Mouse (Mus musculus): ENCODE measurements around the gene Arhgap29.

Gene Arhgap29

DNA sequence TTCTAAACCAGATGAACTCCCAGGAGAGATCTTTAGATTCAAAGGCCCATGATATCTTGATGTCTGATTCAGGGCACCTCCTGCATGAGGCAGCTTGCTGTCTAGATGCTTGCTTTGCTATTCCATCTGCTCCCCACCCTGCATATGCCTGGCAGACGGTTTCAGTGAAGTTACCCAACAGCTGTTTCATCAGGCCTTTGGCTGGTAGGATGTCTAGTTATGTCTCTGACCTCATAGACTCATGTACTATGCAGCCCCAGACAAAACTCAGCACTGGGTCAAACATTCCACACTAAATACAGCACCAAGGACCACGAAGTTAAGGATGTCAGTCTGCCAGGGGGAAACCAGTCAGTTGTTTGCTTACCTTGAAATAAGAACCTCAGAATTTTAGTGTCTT is 6.4 kb upstream of the Arhgap29 start:
- DNase-seq: no peak

DNA sequence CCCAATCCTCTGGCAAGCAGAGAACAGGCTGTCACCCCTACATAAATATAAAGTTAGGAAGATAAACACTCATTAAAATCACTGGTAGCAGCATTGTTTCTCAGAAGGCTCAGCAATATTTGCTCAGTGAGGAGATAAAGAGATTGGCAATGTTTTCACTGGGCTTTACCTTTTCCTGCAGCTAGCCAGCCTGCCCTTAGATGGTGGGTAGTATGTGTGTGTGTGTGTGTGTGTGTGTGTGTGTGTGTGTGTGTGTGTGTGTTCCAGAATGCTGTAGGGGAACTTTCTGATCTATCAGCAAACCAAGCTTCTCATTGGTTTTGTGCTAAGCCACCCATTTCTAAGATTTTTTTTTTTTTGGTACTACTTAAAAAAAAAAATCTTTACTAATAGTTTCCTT is 5.6 kb upstream of the Arhgap29 start:
- DNase-seq: no peak

DNA sequence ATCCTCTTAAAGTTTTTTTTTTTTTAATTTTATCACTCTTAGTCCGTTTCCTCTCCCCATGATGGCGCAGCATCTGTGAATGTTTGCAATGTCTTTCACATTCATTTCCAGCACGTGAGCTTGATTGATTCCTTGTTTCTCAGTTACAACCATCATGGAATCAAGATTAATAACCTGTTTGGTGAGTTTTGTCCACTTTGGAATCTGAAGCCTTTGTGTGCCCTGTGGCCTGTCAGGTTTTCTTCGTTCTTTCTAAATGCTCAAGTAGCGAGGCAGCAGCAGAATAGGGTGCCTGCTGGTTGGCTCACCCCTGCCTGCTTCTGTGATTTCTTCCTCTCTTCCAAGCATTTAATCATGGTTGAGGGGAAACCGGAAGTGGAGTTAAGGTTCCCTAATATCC is 2.2 kb upstream of the Arhgap29 start:
- no peak for DNase-seq

DNA sequence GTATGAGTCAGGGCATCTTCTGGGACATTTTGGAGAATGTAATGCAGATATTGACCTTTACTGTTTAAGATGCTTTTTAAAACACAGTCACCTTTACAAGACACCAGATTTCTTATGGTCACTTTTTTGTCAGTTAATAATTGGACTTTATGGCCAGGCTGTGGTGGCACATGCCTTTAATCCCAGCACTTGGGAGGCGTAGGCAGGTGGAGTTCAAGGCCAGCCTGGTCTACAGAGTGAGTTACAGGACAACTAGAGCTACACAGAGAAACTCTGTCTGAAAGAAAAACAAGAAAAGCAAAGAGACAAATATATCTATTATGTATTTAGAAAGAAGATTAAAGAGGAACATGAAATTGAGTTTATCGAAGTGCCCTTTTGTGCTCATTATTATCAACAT is 1.2 kb upstream of the Arhgap29 start:
- no peak for DNase-seq

DNA sequence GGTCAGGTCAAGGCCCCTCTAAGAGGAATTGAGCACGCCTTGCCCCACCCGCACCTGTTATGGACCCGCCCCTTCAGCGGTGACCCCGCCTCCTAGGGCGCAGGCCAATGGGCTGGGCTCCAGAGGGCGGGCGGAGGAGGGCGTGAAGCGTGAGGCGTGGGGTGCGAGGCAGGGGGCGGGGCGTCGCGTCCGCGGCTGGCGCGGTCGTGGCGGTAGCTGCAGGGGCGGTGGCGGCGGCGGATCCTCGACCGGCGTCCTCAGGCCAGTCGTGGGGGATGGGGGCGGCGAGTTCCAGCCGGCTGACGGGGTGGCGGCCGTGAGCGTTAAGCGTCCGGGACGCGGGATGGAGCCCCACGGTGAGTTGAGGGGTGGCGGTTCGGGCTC is 700 bp downstream of the Arhgap29 start:
- DNase-seq: peak; percentile 85 to 90

DNA sequence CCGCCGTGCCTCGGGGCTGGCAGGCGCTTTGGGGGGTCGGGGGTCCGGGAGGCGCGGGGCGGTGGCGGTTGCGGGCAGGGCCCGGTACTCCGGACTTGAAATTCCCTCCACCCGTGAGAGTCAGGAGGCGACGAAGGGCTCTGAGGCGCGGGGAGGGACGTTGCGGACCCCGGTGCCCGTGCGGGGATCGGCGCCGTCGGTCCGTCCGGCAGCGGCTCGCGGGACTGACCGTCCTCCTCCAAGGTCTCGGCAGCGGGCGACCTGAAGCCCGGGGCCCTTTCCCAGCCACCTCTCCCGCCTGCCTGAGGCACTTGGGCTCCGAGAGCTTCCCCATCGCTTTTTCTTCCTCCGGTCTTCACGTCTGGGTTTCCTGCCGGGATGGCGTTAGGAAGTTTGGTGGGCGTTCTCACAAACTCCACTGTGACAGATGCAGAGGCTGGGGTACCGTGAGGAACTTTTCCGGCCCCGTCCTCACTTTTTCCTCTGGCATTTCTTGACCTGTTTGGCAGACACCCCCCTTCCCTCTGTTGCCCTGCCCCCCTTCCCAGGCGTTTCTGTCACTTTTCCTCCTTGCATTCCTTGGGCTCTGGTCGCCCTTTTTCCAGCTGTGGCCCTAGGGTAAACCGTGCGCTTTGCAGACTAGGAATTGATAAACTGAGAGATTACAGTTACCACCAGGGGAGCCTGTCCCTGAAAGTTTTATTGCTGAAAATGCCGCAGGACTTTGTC is 1.3 kb downstream of the Arhgap29 start:
- DNase-seq: peak in 1 of 2 experiments; percentile 7

DNA sequence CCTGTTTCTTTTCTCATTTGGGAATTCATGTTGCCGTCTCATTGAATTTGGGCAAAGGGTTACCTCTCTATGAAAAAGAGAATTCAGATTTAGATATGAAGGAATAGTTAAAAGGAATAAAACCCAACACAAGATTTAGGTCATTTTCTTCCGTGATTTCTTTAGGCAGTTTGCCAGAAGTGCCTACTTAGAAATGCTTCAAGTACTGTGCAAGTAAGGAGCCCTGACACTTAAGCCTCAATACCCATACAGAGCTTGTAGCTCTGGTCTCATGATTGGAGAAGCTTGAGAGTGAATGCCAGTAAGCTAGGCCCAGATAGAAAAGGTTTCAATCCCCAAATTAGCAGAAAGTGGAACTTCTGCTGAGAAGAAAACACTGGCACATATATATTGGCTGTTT is 2.1 kb downstream of the Arhgap29 start:
- no peak for DNase-seq

DNA sequence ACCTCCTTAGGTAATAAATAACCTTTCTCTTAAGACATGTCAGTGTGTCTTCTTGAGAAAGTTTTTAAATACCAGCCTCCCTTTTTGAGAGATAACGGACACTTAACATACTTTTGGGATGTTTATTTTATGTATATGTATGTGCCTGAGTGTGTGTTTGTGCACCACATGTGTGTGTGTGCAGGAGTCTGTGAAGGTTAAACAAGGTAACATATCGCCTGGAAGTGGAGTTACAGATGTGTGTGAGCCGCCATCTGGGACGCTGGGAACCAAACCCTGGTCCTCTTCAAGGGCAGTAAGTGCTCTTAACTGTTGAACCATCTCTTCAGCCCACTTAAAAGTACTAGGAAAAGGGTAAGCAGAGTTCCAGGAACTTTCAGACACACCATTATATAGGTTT is 3.2 kb downstream of the Arhgap29 start:
- no peak for DNase-seq

DNA sequence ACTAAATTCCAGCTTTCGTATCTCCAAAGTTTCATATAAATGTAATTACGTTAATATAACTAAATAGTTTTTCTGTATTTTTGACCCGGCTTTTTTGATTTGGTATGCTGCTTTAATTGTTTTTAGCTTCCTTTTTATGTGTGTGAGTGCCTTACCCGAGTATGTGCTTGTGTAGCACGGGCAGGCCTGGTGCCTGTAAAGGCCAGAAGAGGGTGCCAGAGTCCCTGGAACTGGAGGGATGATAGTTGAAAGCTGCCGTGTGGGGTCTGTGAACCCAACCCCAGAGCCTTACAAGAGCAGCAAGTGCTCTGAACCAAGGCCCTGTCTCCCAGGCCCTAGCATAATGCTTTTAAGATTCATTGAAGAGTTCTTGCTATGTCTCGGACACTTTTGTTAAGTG is 4.4 kb downstream of the Arhgap29 start:
- no peak for DNase-seq

DNA sequence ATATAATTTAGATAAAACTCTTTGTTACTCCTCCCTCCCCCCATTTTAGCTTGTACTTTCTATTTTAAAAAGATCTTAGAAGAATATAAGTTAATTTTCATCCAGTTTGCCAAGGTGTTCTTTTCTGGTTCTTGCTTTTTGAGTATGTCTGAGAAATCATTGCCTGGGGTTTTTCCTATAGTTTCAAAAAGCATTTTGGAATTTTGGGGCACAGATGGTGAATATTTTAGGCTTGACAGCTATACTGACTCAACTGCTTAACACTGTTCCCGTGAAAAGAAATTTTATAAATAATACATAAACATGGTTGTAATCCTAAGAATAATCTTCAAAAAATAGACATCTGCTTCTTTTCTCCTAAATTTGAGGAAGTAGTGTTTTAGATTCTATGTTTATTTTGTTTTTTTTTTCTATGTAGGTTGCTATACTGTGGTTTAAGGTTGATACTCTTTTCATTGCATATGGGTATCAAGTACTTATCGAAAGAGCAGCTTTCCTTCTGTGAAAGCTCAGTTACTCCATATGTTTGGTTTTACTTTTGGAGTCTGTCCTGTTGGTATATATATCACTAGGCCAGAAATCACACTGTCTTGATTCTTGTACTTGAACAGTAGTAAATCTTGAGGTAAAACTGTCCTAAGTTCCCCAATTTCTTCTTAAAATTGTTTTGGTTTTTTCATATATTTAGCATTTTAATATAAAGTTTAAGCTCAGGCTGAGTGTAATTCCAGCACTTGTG is 5.4 kb downstream of the Arhgap29 start:
- DNase-seq: no peak

DNA sequence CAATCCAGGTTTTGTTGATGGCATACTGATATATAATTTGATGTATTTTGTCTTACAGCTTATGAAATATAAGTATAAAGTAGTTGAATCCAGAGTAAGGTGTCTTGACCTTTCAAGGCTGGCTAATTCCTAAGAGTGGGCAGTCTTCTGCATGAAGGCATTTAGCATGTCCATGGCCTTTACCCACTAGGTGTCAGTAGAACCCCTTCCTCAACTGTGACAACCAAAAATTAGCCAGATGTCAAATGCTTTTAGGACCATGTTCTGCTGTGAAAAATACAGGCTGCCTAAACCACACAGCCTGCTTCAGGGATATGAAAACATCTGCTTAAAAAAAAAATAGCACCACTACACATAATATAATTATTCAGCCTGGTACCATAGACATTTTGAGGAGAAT is 11.8 kb downstream of the Arhgap29 start:
- peak; percentile 74 for DNase-seq

DNA sequence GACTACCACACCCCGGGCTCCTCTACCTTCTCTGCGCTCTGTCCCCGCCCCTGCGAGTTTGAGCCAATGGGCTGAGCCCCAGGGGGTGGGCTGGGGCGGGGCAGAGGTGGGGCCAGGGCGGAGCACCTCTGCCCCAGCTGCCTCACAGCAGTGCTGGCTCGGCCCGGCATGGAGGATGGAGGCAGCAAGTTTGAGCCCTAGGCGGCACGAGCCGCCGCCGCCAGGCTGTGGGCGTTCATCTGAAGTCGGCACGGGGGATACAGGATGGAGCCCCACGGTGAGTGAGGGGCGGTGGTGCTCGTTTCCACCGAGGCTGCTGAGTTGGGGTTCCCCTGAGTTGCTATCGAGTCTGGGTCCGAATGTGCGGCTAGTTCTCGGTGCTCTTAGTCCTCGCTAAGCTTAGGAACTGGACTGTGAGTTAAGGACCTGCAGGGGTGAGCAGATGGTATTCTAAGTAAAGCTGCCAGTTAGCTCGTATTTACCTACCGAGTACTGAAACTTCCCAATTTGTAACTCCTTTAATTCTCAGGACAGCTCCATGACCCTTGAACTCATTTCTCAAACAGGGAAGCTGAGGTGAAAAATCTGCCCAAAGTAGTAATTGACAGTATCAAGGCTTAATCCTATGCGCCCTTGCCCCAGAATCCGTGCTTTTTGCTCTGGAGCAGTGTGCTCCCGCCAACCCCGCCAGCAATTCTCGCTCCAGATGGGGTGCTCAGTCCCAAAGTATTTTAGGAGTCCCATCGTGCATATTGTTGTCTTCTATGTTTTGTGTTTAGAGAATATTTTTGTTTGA is 15.5 kb downstream of the Arhgap29 start:
- DNase-seq: peak; percentile 77 to 79

DNA sequence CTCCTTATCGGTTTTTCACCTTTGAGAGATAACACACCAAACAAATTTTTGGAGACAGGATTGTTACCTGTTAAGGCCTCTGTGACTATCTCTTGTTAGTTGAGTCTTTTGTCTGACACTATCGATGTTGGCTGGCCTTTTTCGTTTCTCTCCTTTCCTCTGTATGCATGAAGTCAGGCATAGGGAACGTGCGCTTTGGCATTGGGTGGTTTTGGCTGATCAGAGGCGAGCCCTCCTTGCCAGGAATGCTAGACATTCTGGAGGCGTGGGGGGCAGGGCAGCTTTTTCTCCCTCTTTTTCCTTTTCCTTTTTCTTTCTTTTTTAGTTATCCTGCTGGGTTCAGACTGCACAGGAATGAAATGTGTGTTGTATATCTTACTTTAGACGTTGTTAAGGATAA is 16.3 kb downstream of the Arhgap29 start:
- peak; percentile 68 to 69 for DNase-seq

DNA sequence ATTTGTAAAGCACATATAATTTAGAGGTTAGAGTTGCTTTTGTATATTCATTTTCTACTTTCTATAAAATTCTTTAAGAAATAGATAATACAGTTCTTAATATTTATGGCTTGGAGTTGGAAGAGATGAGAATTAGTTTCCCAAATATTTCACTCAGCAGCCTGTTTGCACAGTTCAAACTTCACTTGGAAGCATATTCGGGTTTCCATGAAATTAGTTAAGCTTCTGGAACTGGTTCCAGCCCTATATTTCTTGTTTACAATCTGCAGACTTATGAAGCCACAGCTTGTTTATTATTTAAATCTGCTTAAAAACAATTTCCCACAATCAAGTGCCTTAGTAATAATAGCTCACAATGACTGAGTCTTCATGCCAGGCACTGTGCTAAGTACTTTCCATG is 17.1 kb downstream of the Arhgap29 start:
- no peak for DNase-seq

DNA sequence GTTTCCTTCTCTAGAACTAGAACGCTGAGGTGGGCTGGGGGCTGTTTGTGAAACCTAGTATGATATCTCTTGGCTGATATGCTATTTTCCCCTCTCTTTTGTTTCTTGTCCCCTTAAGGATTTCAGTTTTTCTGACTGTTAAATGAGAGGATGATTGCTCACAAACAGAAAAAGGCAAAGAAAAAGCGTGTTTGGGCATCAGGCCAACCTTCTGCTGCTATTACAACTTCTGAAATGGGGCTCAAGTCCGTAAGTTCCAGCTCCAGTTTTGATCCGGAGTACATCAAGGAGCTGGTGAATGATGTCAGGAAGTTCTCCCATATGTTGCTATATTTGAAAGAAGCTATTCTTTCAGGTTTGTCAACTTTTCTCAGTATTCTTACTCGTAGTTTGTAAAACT is 21.4 kb downstream of the Arhgap29 start:
- peak; percentile 14 to 16 for DNase-seq

DNA sequence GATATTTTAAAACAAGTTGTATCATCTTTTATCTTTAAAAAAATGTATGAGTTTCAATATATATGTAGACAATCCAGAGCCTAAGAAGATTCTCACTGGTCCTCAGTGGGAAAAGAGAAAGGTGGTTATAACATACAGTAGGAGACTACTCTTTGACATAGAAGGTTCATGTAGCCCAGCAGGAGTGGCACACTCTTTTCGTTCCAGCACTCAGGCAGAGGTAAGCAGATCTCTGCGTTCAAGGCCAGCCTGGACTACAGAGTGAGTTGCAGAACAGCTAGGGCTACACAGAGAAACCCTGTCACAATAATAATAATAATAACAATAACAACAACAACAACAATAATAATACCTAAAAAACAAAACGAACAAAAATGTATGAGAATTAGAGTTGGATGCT is 23.0 kb downstream of the Arhgap29 start:
- DNase-seq: no peak

DNA sequence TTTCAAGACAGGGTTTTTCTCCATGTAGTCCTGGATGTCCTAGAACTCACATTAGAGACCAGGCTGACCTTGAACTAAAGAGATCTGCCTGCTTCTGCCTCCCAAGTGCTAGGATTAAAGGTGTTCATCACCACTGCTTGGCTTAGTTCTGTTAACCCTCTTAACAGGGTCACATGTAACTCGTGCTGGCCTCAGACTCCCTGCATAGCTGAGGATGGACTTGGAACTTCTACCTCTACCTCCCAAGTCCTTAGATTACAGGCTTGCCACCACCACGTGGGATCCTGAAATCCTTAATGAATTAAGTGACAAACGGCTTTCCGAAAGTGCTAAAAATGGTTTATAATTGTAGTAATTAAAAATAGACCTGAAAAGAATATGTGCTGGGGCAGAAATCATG is 29.0 kb downstream of the Arhgap29 start:
- no peak for DNase-seq

DNA sequence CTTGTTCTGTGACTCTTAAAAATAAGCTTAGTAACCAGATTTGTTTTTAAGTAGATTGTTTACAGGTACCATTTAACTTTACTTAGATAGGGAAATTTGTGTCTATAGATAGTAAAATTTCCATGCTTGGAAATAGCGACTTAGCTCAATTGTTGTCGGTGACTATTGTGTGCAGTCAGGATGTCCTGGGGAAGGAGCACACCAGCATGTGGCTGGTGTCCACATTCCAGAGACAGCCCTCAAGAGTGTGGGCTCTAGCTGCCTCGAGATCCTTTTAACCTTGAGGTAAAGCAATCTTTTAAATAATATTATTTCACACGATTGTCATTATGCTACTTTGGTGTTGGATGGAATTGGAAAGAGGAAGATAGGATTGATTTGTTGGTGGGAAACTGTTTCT is 30.1 kb downstream of the Arhgap29 start:
- no peak for DNase-seq

DNA sequence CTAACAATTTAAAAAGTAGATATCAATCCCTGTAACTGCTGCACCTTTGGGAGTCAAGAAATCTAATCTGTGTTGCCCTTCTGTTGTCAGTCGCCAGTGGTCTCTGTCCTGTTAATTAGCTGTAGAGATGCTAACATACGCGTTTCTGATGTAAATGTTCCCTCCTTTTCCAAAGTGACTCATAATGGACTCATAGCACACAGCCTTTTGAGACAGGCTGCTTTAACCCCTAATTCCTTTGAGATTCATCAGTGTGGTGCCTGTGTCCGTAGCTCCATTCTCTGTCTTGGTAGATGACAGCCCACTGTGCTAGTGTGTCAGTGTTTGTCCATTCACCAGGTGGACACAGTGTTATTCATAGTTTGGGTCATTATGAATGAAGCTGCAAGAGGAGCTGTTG is 42.8 kb downstream of the Arhgap29 start:
- DNase-seq: no peak

DNA sequence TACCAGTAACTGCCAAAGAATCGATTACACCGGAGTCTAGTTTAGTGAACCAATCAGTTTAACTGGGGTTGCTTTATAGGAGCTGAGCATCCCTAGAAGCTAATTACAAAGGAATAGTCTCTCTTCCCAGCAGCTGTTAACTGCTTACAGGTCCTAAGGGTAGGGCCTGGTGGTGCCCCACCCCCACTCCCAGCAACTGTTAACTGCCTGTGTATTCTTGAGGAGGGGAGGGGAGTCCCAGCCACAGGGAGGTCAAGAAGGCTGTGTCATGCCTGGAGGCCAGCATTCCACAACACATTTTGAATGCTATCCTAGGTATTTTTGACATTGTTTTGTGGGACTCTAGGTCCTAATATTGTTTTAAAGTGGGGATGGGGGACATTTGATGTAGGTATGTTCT is 47.6 kb downstream of the Arhgap29 start:
- no peak for DNase-seq

DNA sequence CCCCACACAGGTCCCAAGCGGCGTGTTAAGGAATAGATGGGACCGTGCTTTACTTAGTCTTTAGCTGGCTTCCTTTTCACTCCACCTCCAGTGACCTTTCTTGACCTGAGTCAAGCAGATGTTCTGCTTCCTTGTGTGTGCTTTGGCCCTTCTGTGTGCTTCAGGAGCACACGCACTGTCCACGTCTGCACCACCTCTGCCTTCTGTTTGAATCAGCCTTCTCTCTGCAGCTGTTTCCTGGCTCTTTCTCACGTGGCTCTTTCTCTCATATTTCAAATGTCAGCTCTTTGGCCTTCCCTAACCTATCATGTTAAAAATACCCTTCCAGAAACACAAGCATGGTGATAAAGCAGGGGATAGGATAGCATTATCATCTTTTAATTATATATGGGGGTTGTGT is 49.2 kb downstream of the Arhgap29 start:
- no peak for DNase-seq

DNA sequence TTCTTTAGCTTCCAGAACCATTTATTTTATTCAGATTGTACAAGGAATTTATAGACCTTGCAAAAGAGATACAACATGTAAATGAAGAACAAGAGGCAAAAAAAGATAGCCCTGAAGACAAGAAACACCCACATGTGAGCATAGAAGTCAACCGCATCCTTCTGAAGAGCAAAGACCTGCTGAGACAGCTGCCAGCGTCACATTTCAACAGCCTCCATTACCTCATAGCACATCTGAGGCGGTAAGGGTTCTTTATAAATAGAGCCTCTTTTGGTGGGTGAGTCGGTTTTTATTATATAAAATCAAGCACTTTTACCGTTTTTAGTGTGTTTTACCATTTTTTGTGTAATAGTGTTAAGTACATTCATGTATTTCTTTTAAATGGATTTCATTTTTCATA is 57.5 kb downstream of the Arhgap29 start:
- no peak for DNase-seq

DNA sequence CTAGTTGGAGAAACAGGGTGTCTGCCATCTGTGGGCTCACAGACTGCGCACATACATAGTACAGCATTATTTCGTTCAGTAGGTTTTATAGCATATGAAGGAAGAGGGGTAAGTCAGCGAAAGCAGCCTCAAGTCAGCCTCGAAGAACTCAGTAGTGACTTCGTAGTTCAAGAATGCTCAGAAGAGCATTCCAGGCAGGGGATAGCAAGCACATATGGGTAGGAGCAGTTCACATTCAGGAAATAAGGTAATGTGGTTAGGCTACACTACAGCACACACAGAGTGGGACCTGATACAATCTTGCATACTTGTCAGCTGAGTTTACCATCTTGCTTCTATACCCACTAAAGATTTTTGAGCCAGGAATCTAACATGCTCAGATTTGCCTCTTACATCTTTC is 58.0 kb downstream of the Arhgap29 start:
- DNase-seq: no peak

DNA sequence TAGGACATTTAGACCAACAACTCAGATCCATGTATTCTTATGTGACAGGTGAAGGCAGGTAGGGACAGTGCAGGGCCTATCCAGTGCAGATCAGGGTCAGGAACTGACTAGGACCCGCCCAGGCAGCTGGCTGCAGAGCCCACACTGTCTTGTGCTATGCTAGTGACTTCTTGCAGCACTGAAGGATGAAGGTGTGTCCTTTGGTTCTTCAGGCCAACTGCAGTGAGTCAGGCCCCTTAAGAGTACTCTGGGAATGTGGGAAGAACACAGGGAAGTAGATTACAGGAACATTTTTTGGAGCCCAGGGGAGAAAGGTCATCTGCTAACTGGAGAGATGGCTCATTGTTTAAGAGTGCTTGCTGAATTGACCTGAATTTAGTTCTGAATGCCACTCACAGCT is 60.1 kb downstream of the Arhgap29 start:
- no peak for DNase-seq

Measured in cerebellum, postnatal 14 days (tissue).